Mouse (Mus musculus): Measurements from ENCODE around the gene Smo. TPM values are rescaled to one million over a fixed set of nuclear protein-coding genes. Genes with fewer than 3 reads are reported as not detected.
A peak's percentile ranks its signal among the peaks of the same experiment; 100 is the strongest.

Gene Smo
- 10 to 100 TPM; 14.2 to 16.0 TPM for total RNA-seq (2021)
- long read RNA-seq, transcript Smo-201 (12 exons, 3,779 nt): major isoform, 7 of 12 reads
- long read RNA-seq, partial matches to known transcripts: 3 of 12 reads
- long read RNA-seq, other reads (novel, unspliced or antisense): 2 of 12 reads

DNA sequence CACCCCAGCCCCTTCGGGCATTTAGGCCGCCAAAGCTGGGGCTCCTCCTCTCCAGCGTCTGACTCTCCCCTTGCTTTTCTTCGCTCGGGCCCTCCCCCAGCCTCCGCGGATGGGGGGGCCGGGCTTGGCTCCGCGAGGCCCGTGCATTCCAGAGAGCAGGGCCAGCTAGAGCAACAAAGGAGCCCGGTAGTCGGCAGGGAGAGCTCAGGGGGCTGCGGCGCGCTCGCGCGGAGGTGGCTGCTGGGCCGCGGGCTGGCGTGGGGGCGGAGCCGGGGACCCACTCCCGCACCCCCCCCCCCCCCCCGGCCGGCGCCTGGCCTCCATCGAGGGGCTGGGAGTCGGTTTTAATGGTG, at the start of gene Smo:
Gene Smo, plus strand, starts transcription at position 168 of the 353 bp plus-strand sequence.
- peak; percentile 66 to 72 for DNase-seq (ENCODE audit: low spot score in 2 of 2)

DNA sequence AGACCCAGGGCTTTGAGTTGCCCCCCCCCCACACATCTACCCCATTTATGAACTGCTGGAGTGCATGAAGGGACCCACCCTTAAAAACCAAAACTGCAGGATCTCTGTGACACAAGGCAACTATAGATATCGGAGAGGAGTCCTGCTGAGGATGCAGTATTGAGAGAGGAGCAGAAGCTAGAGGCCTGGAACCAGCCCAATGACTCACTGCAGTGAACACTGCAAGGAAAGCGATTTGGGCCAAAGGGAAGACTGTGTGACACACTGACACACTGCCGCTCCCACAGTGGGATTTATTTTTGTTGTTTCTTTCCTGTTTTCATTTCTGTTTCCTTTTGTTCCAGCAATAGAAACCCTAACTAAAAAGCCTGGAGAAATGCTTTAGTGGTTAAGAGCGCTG, 49.4 kb upstream of the Smo start:
- no peak for DNase-seq (ENCODE audit: low spot score in 2 of 2)

DNA sequence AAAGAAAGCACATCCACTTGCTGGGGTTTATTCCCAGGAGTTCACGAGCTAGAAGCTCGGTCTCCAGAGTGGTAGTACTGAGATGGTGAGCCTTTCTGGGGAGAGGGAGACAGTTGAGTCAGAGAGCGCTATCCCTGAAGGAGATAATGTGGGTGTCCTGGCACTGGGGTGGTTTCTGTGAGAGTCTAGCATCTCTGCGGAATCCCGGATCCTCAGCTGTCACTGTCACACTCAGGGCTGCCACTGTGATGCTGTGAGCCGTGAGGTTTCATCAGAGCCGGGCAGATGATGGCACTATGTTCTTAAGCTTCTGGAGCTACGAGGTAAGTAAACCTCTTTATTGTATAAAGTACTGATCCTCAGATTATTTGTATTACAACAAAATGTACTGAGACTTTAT, 45.8 kb upstream of the Smo start:
- no peak for DNase-seq (ENCODE audit: low spot score in 2 of 2)

- DNase-seq (ENCODE audit: low spot score in 2 of 2): peak; percentile 84 to 92
Measured at GRCm38 (mm10) chr6:29693953-29694352, 41.4 kb upstream of the Smo start, which contains the start of gene Tspan33. Gene Tspan33, plus strand, starts transcription at chr6:29694222.

DNA sequence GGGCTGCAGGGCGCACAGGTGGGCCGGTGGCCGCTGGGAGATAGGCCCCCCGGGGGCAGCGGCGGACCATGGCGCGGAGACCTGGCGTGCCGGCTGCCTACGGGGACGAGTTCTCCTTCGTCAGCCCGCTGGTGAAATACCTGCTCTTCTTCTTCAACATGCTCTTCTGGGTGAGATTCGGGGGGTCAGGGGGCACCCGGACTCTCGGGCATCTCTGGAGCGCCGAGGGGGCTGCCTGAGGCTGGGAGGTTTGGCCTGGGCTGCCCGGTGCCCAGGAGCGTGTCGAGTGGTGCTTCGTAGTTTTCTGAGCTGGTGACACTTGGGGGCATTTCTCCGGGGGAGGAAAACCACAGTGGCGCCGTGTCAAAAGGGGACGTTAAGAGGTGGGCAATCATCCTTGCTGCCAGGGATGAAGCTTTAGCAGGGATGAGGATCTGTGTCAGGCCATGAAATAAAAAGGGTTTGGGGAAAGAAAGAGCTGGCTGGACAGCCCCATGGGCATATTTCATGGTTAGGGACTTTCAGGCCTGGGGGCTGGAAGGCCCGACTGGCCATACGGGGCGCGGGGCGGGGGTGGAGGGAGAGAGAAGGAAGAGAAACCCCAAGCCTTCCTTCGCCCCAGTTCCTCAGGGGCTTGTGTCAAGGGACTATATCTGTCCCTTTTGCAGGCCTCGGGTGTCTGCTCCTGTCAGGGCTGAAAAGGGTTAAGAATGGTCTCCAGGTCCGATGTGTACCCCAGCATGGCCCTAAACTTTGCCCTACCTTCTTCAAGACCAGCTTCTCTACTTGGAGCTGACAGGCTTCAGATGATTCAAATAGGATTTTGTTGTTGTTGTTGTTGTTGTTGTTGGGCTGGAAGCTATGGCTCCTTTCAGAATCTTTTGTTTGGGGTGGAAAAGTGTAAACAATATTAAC, 40.7 kb upstream of the Smo start:
- DNase-seq (ENCODE audit: low spot score in 2 of 2): peak in 1 of 2 experiments; percentile 38

DNA sequence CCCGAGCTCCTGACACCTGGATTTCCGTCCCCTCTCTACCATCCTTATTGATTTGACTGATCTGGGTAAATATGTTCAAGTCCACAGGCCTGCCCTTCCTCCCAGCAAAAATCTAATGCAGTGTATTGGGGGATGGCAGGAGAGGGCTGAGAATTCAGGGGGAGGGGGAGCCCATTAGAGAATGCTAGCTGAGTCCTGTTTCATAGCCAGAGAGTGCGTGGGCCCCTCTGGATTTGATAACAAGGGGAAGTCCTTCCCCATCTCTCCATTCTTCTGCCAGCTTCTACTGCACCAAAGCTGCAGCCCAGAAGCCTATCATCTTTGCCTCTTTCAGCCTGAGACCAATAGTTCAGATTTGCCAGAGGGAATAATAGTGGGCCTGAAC, 40.0 kb upstream of the Smo start:
- peak in 1 of 2 experiments; percentile 23 for DNase-seq (ENCODE audit: low spot score in 2 of 2)

- DNase-seq (ENCODE audit: low spot score in 2 of 2): peak; percentile 25 to 33
Measured at GRCm38 (mm10) chr6:29695975-29696374, 39.3 kb upstream of the Smo start.

GRCm38 (mm10) chr6:29697139-29697538, 38.2 kb upstream of the Smo start:
- no peak for DNase-seq (ENCODE audit: low spot score in 2 of 2)

DNA sequence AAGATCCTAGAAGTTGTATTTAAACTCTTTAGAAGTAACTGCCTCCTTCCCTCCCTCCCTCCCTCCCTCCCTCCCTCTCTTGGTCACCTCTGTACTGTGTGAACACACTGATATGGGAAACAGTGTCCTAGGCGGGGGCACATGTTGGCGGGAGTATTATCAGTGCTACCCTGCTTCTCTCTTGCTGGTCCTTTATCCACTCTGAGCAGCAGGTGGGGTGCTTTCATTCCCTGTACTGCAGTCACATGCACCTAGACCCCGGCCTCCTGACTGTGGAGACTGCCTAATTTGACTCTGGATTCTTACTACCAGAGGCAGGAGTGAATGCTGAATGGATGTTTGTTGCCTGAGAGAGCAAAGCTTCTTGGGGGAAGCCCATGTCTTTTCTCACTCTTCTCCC, 37.8 kb upstream of the Smo start:
- DNase-seq (ENCODE audit: low spot score in 2 of 2): no peak

- no peak for DNase-seq (ENCODE audit: low spot score in 2 of 2)
Measured at GRCm38 (mm10) chr6:29699085-29699745, 36.1 kb upstream of the Smo start.

GRCm38 (mm10) chr6:29701051-29701450, 34.3 kb upstream of the Smo start:
- DNase-seq (ENCODE audit: low spot score in 2 of 2): no peak

- DNase-seq (ENCODE audit: low spot score in 2 of 2): no peak
Measured at GRCm38 (mm10) chr6:29702126-29702525, 33.2 kb upstream of the Smo start.

- DNase-seq (ENCODE audit: low spot score in 2 of 2): no peak
Measured at GRCm38 (mm10) chr6:29704143-29704542, 31.2 kb upstream of the Smo start.

- peak; percentile 28 to 37 for DNase-seq (ENCODE audit: low spot score in 2 of 2)
Measured at GRCm38 (mm10) chr6:29707902-29708301, 27.4 kb upstream of the Smo start.

DNA sequence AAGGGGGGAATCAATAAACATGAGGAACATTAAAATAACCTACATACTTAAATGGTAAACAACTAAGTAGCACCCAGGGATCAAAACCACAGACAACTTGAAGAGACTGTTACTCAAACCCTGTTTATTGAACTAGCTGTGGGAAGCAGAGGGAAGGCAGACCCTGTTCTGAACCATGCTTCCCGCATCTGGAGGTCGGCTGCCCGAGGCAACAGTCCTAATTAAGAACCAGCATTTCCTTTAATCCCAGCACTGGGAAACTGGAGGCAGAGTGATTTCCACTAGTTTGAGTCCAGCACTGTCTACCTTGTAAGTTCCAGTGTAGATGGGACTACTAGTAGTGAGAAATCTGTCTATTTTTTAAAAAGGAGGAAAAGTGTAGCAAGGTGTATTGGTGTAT, 24.0 kb upstream of the Smo start:
- no peak for DNase-seq (ENCODE audit: low spot score in 2 of 2)

- peak in 1 of 2 experiments; percentile 29 for DNase-seq (ENCODE audit: low spot score in 2 of 2)
Measured at GRCm38 (mm10) chr6:29712011-29712584, 23.2 kb upstream of the Smo start.

DNA sequence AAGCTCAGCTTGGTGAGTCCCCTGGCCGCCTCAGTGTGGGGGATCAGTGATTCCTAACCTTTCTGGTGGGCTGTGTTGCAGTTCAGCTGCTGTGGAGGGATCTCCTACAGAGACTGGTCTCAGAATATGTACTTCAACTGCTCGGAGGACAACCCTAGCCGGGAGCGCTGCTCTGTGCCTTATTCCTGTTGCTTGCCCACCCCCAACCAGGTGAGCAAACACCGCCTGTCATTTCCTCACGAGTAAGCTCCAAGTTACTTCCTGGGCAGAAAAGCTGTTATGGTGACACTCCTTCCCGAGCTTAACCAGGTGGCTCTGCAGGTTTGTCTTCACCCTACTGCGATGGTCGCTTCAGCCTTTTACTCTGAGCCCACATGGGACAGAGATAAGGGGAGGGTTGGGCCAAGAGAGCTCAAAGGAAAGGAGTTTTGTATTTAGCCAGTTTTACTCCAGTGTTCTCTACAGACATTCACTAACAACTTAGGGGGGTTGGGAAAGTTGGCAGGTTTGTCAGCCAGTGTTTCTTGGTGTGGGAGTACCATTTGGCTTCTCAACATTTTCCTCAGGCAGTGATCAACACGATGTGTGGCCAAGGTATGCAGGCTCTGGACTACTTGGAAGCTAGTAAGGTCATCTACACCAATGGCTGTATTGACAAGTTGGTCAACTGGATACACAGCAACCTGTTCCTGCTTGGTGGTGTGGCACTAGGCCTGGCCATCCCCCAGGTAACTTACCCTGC, 18.5 kb upstream of the Smo start:
- peak in 1 of 2 experiments; percentile 24 for DNase-seq (ENCODE audit: low spot score in 2 of 2)

GRCm38 (mm10) chr6:29717541-29717940, 17.8 kb upstream of the Smo start:
- peak in 1 of 2 experiments; percentile 32 for DNase-seq (ENCODE audit: low spot score in 2 of 2)

DNA sequence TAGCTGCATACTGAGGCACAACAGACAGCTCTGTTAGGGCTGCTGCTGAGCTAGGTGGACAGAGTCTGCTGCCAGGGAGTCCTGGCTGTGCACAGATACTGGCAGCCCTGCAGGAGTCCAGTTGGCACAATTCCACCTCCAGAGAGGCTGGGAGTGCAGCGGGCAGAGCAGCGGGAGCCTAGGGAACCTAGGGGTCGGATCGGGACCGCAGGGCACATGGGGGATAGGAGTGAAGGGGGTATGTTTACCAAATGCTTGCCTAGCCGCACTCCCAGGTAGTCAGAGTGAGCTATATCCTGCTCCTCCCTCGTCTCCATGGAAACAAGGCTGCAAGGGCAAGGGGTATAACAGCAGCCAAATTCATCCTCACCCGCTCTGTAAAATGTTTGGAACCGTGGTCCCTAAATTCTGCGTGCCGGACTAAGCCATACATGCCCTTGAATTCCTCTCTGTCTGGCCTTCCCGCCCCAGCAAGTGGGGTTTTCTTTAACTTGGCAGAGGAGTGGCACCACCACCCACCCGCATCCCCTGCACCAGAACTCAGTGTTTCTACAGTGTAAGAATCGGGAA, 17.3 kb upstream of the Smo start:
- peak; percentile 35 to 52 for DNase-seq (ENCODE audit: low spot score in 2 of 2)

- peak; percentile 65 to 73 for DNase-seq (ENCODE audit: low spot score in 2 of 2)
Measured at GRCm38 (mm10) chr6:29718894-29719329, 16.4 kb upstream of the Smo start.

- DNase-seq (ENCODE audit: low spot score in 2 of 2): no peak
Measured at GRCm38 (mm10) chr6:29721890-29722289, 13.4 kb upstream of the Smo start.
